Mouse (Mus musculus) forebrain, postnatal 0 days (tissue): ENCODE data around the gene Coasy. TPM values are rescaled to one million over a fixed set of nuclear protein-coding genes. Genes with fewer than 3 reads are reported as not detected.
A peak's percentile ranks its signal among the peaks of the same experiment; 100 is the strongest.

Experiments
- ATAC-seq: fragments of 200-750 bp; cut with Nextera tagmentation; 2 replicates; pipeline ENCODE4 v1.8.0; 2017; ENCODE audit warnings: mild to moderate bottlenecking, moderate library complexity
- DNase-seq: peaks from one replicate; pipeline ENCODE4 v3.0.0-alpha.2; 2015
- H3K27ac ChIP-seq: fragments of 300-500 bp; sonication (generic); 2 replicates; pipeline ENCODE4 v1.5.1; 2014; ENCODE audit warnings: low read depth, mild to moderate bottlenecking, antibody characterized with exemption, low read length, moderate library complexity, mixed read lengths
- H3K27me3 ChIP-seq: fragments of 300-500 bp; sonication (generic); 2 replicates; pipeline ENCODE4 v1.6.1; 2014; ENCODE audit warnings: mild to moderate bottlenecking, low read length, mixed read lengths; ENCODE audit not compliant: insufficient read depth
- H3K36me3 ChIP-seq: fragments of 300-500 bp; sonication (generic); 2 replicates; pipeline ENCODE4 v1.6.1; 2014; ENCODE audit warnings: mild to moderate bottlenecking, moderate library complexity; ENCODE audit not compliant: insufficient read depth
- H3K4me1 ChIP-seq: fragments of 300-500 bp; sonication (generic); 2 replicates; pipeline ENCODE4 v1.6.1; 2014; ENCODE audit warnings: antibody characterized with exemption; ENCODE audit not compliant: insufficient read depth
- H3K4me2 ChIP-seq: fragments of 300-500 bp; sonication (generic); 2 replicates; pipeline ENCODE4 v1.6.1; 2014; ENCODE audit warnings: low read depth, mild to moderate bottlenecking, moderate library complexity
- H3K4me3 ChIP-seq: fragments of 300-500 bp; sonication (generic); 2 replicates; pipeline ENCODE4 v1.5.1; 2014; ENCODE audit warnings: low read depth, low read length, mixed read lengths
- H3K9ac ChIP-seq: fragments of 300-500 bp; sonication (generic); 2 replicates; pipeline ENCODE4 v1.6.1; 2014; ENCODE audit warnings: mild to moderate bottlenecking
- H3K9me3 ChIP-seq: fragments of 300-500 bp; sonication (generic); 2 replicates; pipeline ENCODE4 v1.6.1; 2016; ENCODE audit warnings: low read length
- CTCF ChIP-seq: sonication (generic); IDR thresholded peaks from 2 replicates; pipeline ENCODE4 v1.5.1; 2016; ENCODE audit warnings: antibody characterized with exemption, control low read depth, low read depth
- WGBS: fragments of 180-500 bp; shearing (Covaris S2); extraction: QIAGEN DNeasy Blood & Tissue Kit; methylation state at CpG from one replicate; pipeline ENCODE4 v1.1.7; 2014; 5-methylcytosine and 5-hydroxymethylcytosine counted together
- polyA plus RNA-seq: library from polyadenylated mRNA; unstranded; fragments of >200 nt; fragmentation: Nextera tagmentation; extraction: Ambion mirVana; gene quantifications from 2 replicates; pipeline ENCODE4 v1.2.1, GENCODE M21; 2015
- total RNA-seq: library from RNA; depleted of rRNA; stranded (reverse); fragments of >200 nt; gene quantifications from 2 replicates; pipeline ENCODE4 v1.2.3, GENCODE M21; 2014

The Coasy gene
- total and polyA plus RNA-seq, 2 experiments from 2014 or later = 40.2 to 40.7 TPM

- Histone ChIP-seq H3K4me3 (peak within 1 kb of the TSS; percentile 75), H3K9me3 (no peaks in the 10 kb centered on the region), H3K4me2 (peak within 1 kb of the TSS; percentile 94), H3K27ac (peak within 1 kb of the TSS; percentile 86), H3K36me3 (peaks cover 50% of the 10 kb centered on the region), H3K27me3 (no peaks in the 10 kb centered on the region), H3K4me1 (peaks cover 12% of the 10 kb centered on the region), H3K9ac (peak within 1 kb of the TSS; percentile 81)
- DNase-seq (peak; percentile 96), ATAC-seq (peak; percentile 83)
- TF ChIP-seq CTCF = 0 out of 2 replicates have a peak, but pooled peaks have one; percentile 2
- 2% methylated on average over 52 of the region's 52 CpGs for WGBS
Observed at GRCm38 (mm10) chr11:101086756-101087681, 4.7 kb downstream of the Coasy start, which contains the start of gene Mlx. Gene Mlx (plus strand): TSS chr11:101087277.

DNA sequence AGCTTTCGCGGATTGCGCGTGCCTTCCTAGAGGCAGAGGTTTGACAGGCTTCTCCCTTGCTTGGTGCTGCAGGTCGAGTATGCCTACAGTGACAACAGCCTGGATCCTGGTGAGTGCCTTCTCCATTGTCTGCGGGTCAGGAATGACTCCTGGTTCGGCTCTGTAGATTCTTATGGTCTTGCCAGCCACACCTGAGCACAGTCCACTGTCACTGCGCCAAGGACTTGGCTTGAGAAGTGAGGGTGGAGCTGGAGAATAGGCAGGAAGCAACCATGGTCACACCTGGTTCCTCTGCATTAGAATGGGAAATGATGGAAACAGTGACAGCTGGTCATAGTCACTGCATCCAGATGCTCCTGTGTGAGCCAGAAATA lies 5.3 kb downstream of the Coasy start:
- peaks cover 12% of the 10 kb centered on the region for H3K4me1 ChIP-seq
- no peak for DNase-seq
- no peaks in the 10 kb centered on the region for H3K9me3 ChIP-seq
- peak overlapping the region; percentile 94 for H3K4me2 ChIP-seq
- 11% methylated on average over 8 of the region's 8 CpGs for WGBS
- ATAC-seq = no peak
- peak overlapping the region; percentile 75 for H3K4me3 ChIP-seq
- H3K27me3 ChIP-seq = no peaks in the 10 kb centered on the region
- H3K9ac ChIP-seq = peak overlapping the region; percentile 81
- peak overlapping the region; percentile 86 for H3K27ac ChIP-seq
- peaks cover 57% of the 10 kb centered on the region for H3K36me3 ChIP-seq
- TF ChIP-seq CTCF = no peak

DNA sequence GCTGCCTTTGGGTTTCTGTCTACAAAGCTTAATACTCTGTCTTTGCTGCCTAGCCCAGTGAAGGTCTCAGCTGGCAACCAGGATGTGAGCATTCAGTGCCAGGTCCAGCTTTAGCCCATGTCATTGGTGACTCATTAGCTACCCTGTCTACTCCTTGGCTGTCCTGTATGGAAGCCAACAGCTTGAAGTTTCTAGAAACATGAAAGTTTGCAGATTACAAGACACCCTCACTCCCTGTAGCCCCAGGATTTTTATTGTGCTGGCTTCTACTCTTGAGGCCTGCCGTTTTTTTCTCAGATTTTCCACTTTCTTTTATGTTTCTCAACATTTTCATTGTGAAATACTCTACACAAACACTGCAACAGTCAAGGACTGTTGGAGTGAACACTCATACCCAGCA lies 7.6 kb downstream of the Coasy start:
- Histone ChIP-seq H3K9me3 (no peaks in the 10 kb centered on the region), H3K4me1 (peaks cover 5% of the 10 kb centered on the region), H3K4me2 (no peak overlapping the region), H3K9ac (no peak overlapping the region), H3K36me3 (peaks cover 65% of the 10 kb centered on the region), H3K27ac (no peak overlapping the region), H3K27me3 (no peaks in the 10 kb centered on the region), H3K4me3 (no peak overlapping the region)
- no peak for TF ChIP-seq CTCF
- no peak for DNase-seq
- ATAC-seq = no peak
- 85% methylated on average over 1 of the region's 1 CpGs for WGBS

DNA sequence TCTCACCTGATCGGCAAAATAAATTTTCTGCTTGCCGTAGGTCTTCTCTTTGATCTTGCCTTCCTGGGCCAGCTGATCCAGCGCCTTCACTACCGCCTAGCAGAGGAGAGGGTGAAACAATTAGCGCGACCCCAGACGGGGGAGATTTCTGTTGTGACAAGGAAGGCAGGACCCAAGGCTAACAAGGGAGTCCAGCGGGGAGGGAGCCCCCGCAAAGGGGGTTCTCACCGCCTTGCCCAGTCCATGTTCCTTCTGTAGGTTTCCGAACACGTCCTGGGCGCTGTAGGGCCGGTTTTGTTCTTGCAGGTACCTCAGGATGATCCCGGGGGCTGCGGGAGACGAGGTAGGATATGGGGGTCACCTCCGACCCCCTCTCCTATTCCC lies 12.6 kb downstream of the Coasy start:
- Histone ChIP-seq H3K4me1 (no peaks in the 10 kb centered on the region; the same call in 1 of the 2 replicates), H3K27me3 (no peaks in the 10 kb centered on the region), H3K36me3 (peaks cover 73% of the 10 kb centered on the region), H3K27ac (peak overlapping the region; percentile 81), H3K9ac (peak overlapping the region; percentile 57), H3K4me2 (peak overlapping the region; percentile 79), H3K4me3 (peak overlapping the region; percentile 56), H3K9me3 (no peaks in the 10 kb centered on the region)
- DNase-seq (no peak), ATAC-seq (peak; percentile 21)
- WGBS = 1% methylated on average over 18 of the region's 18 CpGs
- no peak for TF ChIP-seq CTCF

DNA sequence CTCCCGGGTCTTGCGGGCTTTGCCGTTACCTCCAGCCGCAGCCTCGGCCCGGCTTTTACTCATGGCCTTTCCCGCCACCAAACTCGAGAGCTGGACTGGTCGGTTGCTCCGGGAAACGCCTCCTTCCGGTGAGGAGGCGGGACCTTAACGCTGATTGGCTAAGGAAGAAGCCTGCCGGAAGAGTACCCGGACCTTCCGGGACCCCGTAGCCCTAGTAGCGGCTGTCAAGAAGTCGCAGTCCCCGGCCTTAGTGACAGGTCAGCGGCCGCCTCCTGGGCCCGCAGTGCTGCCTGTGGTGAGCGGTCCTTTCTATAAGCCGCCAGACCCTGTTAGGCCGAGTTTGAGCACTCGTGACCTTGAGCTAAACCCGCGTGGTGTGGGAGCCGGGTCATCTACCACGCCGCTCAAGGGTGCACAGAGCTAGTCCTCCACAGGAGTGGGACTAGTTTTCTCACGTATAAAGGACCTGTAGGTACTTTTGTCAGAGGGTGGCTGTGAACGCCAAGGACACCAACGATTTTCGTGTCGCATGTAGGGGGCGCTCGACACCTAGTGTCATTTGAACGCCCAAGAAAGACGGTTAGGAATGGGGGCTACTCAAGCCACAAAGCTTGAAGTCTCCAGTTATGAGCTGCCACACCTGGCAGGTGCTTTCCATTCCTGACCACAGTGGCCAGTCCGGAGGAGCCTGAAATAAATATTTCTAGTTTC lies 13.1 kb downstream of the Coasy start, which contains the start of gene Psmc3ip:
Gene Psmc3ip (minus strand): TSS at position 123 of the 711 bp plus-strand sequence.
- ATAC-seq (peak; percentile 99), DNase-seq (peak; percentile 94)
- peaks cover 73% of the 10 kb centered on the region for H3K36me3 ChIP-seq
- no peaks in the 10 kb centered on the region for H3K9me3 ChIP-seq
- no peaks in the 10 kb centered on the region for H3K27me3 ChIP-seq
- peak within 1 kb of the TSS; percentile 56 for H3K4me3 ChIP-seq
- peak within 1 kb of the TSS; percentile 81 for H3K27ac ChIP-seq
- WGBS = under 1% methylated on average over 43 of the region's 43 CpGs
- H3K9ac ChIP-seq = peak within 1 kb of the TSS; percentile 57
- no peaks in the 10 kb centered on the region; the same call in 1 of the 2 replicates for H3K4me1 ChIP-seq
- peak; percentile 86 for TF ChIP-seq CTCF
- H3K4me2 ChIP-seq = peak within 1 kb of the TSS; percentile 79

GRCm38 (mm10) chr11:101098231-101098630 lies 15.9 kb downstream of the Coasy start:
- TF ChIP-seq CTCF = no peak

More at GRCm38 (mm10) chr11:101098231-101098630, 15.9 kb downstream of the Coasy start:
- Histone ChIP-seq H3K27me3 (no peaks in the 10 kb centered on the region), H3K9me3 (no peaks in the 10 kb centered on the region), H3K9ac (no peak overlapping the region), H3K36me3 (peaks cover 73% of the 10 kb centered on the region), H3K27ac (no peak overlapping the region), H3K4me2 (no peak overlapping the region), H3K4me1 (no peaks in the 10 kb centered on the region; the same call in 1 of the 2 replicates), H3K4me3 (no peak overlapping the region)
- 92% methylated on average over 8 of the region's 8 CpGs for WGBS
- DNase-seq = no peak
- no peak for ATAC-seq
